Mouse (Mus musculus) embryonic facial prominence, embryonic 12.5 days (tissue): Measurements from ENCODE around the gene Lhx6. TPM values are rescaled to one million over a fixed set of nuclear protein-coding genes. Genes with fewer than 3 reads are reported as not detected.

Source experiments
- ATAC-seq: fragments of 200-750 bp; cut with Nextera tagmentation; 2 replicates; pipeline ENCODE4 v1.8.0; 2017; ENCODE audit not compliant: insufficient number of reproducible peaks, insufficient read depth, low FRiP score, low TSS enrichment
- H3K27ac ChIP-seq: fragments of 300-500 bp; sonication (generic); 2 replicates; pipeline ENCODE4 v1.5.1; 2016; ENCODE audit warnings: mild to moderate bottlenecking
- H3K27me3 ChIP-seq: fragments of 300-500 bp; sonication (generic); 2 replicates; pipeline ENCODE4 v1.6.1; 2016; ENCODE audit warnings: mild to moderate bottlenecking, moderate library complexity
- H3K36me3 ChIP-seq: fragments of 300-500 bp; sonication (generic); 2 replicates; pipeline ENCODE4 v1.6.1; 2016; ENCODE audit warnings: mild to moderate bottlenecking
- H3K4me1 ChIP-seq: fragments of 300-500 bp; sonication (generic); 2 replicates; pipeline ENCODE4 v1.6.1; 2016
- H3K4me2 ChIP-seq: fragments of 300-500 bp; sonication (generic); replicated peaks from 2 replicates; pipeline ENCODE4 v1.6.1; 2016; ENCODE audit warnings: mild to moderate bottlenecking, moderate library complexity
- H3K4me3 ChIP-seq: fragments of 300-500 bp; sonication (generic); 2 replicates; pipeline ENCODE4 v1.5.1; 2016; ENCODE audit warnings: mild to moderate bottlenecking
- H3K9ac ChIP-seq: fragments of 300-500 bp; sonication (generic); 2 replicates; pipeline ENCODE4 v1.6.1; 2016; ENCODE audit warnings: mild to moderate bottlenecking, moderate library complexity
- H3K9me3 ChIP-seq: fragments of 300-500 bp; sonication (generic); 2 replicates; pipeline ENCODE4 v1.6.1; 2016; ENCODE audit warnings: mild to moderate bottlenecking, moderate library complexity
- WGBS: fragments of 180-500 bp; shearing (Covaris S2); methylation state at CpG from one replicate; pipeline ENCODE4 v1.1.7; 2016; 5-methylcytosine and 5-hydroxymethylcytosine counted together
- polyA plus RNA-seq: library from polyadenylated mRNA; unstranded; fragments of >200 nt; fragmentation: Nextera tagmentation; extraction: Ambion mirVana; gene quantifications from 2 replicates; pipeline ENCODE4 v1.2.1, GENCODE M21; 2016

The Lhx6 gene
- polyA plus RNA-seq, 1 experiment from 2014 or later: 15.5 TPM

GRCm38 (mm10) chr2:36090853-36091741 is 14.1 kb downstream of the Lhx6 start:
- H3K4me3 ChIP-seq: peak overlapping the region; percentile 41
- peak overlapping the region; percentile 45 for H3K9ac ChIP-seq
- no peaks in the 10 kb centered on the region for H3K9me3 ChIP-seq
- H3K27me3 ChIP-seq: peaks cover 84% of the 10 kb centered on the region
- no peaks in the 10 kb centered on the region for H3K36me3 ChIP-seq
- 2% methylated on average over 70 of the region's 70 CpGs for WGBS
- peak overlapping the region; percentile 23; the same call in 1 of the 2 replicates for H3K27ac ChIP-seq
- H3K4me2 ChIP-seq: peak overlapping the region; percentile 76
- H3K4me1 ChIP-seq: peaks cover 19% of the 10 kb centered on the region
- peak; percentile 86 for ATAC-seq

GRCm38 (mm10) chr2:36089190-36089589 is 16.0 kb downstream of the Lhx6 start:
- no peak for ATAC-seq
- H3K4me2 ChIP-seq: no peak overlapping the region
- no peaks in the 10 kb centered on the region for H3K9me3 ChIP-seq
- no peak overlapping the region for H3K9ac ChIP-seq
- H3K4me3 ChIP-seq: no peak overlapping the region
- H3K36me3 ChIP-seq: no peaks in the 10 kb centered on the region
- peaks cover 65% of the 10 kb centered on the region for H3K27me3 ChIP-seq
- H3K27ac ChIP-seq: no peak overlapping the region
- peaks cover 18% of the 10 kb centered on the region for H3K4me1 ChIP-seq
- 64% methylated on average over 3 of the region's 3 CpGs for WGBS

GRCm38 (mm10) chr2:36085041-36085440 is 20.2 kb downstream of the Lhx6 start:
- peaks cover 24% of the 10 kb centered on the region for H3K27me3 ChIP-seq
- H3K4me3 ChIP-seq: no peak overlapping the region
- ATAC-seq: no peak
- H3K9me3 ChIP-seq: no peaks in the 10 kb centered on the region
- H3K9ac ChIP-seq: no peak overlapping the region
- no peak overlapping the region for H3K4me2 ChIP-seq
- H3K4me1 ChIP-seq: peaks cover 11% of the 10 kb centered on the region
- H3K27ac ChIP-seq: no peak overlapping the region
- H3K36me3 ChIP-seq: no peaks in the 10 kb centered on the region
- WGBS: 90% methylated on average over 1 of the region's 1 CpGs

- 79% methylated on average over 9 of the region's 9 CpGs for WGBS
- peaks cover 21% of the 10 kb centered on the region for H3K4me1 ChIP-seq
- no peak overlapping the region for H3K27ac ChIP-seq
- H3K9ac ChIP-seq: no peak overlapping the region
- H3K36me3 ChIP-seq: no peaks in the 10 kb centered on the region
- H3K9me3 ChIP-seq: no peaks in the 10 kb centered on the region
- peaks cover 9% of the 10 kb centered on the region; the same call in 1 of the 2 replicates for H3K27me3 ChIP-seq
- no peak overlapping the region for H3K4me2 ChIP-seq
- H3K4me3 ChIP-seq: no peak overlapping the region
- ATAC-seq: no peak
Measured at GRCm38 (mm10) chr2:36082802-36083580, 22.2 kb downstream of the Lhx6 start.

- Histone ChIP-seq H3K9ac (no peak overlapping the region), H3K27me3 (no peaks in the 10 kb centered on the region), H3K27ac (no peak overlapping the region; the same call in 1 of the 2 replicates), H3K4me1 (peaks cover 31% of the 10 kb centered on the region), H3K36me3 (no peaks in the 10 kb centered on the region), H3K4me3 (no peak overlapping the region), H3K4me2 (no peak overlapping the region), H3K9me3 (no peaks in the 10 kb centered on the region)
- ATAC-seq: no peak
- WGBS: 16% methylated on average over 9 of the region's 9 CpGs
Measured at GRCm38 (mm10) chr2:36081446-36081845, 23.8 kb downstream of the Lhx6 start.

GRCm38 (mm10) chr2:36077160-36077761 is 27.9 kb downstream of the Lhx6 start:
- 0 out of 2 replicates have a peak overlapping the region, but pooled peaks have one; percentile 23 for H3K27ac ChIP-seq
- H3K4me2 ChIP-seq: peak overlapping the region; percentile 31

GRCm38 (mm10) chr2:36075210-36075609 is 30.0 kb downstream of the Lhx6 start:
- no peak for ATAC-seq
- WGBS: 87% methylated on average over 5 of the region's 5 CpGs
- H3K27ac ChIP-seq: no peak overlapping the region

More at GRCm38 (mm10) chr2:36077160-36077761, 27.9 kb downstream of the Lhx6 start:
- Histone ChIP-seq H3K4me1 (peaks cover 23% of the 10 kb centered on the region), H3K36me3 (no peaks in the 10 kb centered on the region), H3K27me3 (no peaks in the 10 kb centered on the region), H3K9me3 (no peaks in the 10 kb centered on the region), H3K4me3 (no peak overlapping the region), H3K9ac (no peak overlapping the region)
- 15% methylated on average over 11 of the region's 11 CpGs for WGBS
- ATAC-seq: no peak

GRCm38 (mm10) chr2:36073781-36074180 is 31.4 kb downstream of the Lhx6 start:
- Histone ChIP-seq H3K9ac (no peak overlapping the region), H3K4me1 (peaks cover 15% of the 10 kb centered on the region), H3K36me3 (no peaks in the 10 kb centered on the region), H3K4me3 (no peak overlapping the region), H3K27me3 (no peaks in the 10 kb centered on the region), H3K27ac (no peak overlapping the region), H3K4me2 (no peak overlapping the region), H3K9me3 (no peaks in the 10 kb centered on the region)
- ATAC-seq: no peak
- 54% methylated on average over 3 of the region's 3 CpGs for WGBS

More at GRCm38 (mm10) chr2:36075210-36075609, 30.0 kb downstream of the Lhx6 start:
- Histone ChIP-seq H3K36me3 (no peaks in the 10 kb centered on the region), H3K4me3 (no peak overlapping the region), H3K4me1 (peaks cover 20% of the 10 kb centered on the region), H3K9me3 (no peaks in the 10 kb centered on the region), H3K4me2 (no peak overlapping the region), H3K9ac (no peak overlapping the region), H3K27me3 (no peaks in the 10 kb centered on the region)

- Histone ChIP-seq H3K4me2 (no peak overlapping the region), H3K4me3 (no peak overlapping the region), H3K36me3 (no peaks in the 10 kb centered on the region), H3K4me1 (no peaks in the 10 kb centered on the region), H3K9ac (no peak overlapping the region), H3K27ac (no peak overlapping the region), H3K27me3 (no peaks in the 10 kb centered on the region), H3K9me3 (no peaks in the 10 kb centered on the region)
- 78% methylated on average over 8 of the region's 8 CpGs for WGBS
- no peak for ATAC-seq
Measured at GRCm38 (mm10) chr2:36071660-36072305, 33.4 kb downstream of the Lhx6 start.

GRCm38 (mm10) chr2:36067132-36067531 is 38.1 kb downstream of the Lhx6 start:
- Histone ChIP-seq H3K27me3 (no peaks in the 10 kb centered on the region), H3K4me1 (no peaks in the 10 kb centered on the region), H3K27ac (no peak overlapping the region), H3K4me2 (no peak overlapping the region), H3K9ac (no peak overlapping the region), H3K9me3 (no peaks in the 10 kb centered on the region), H3K36me3 (no peaks in the 10 kb centered on the region), H3K4me3 (no peak overlapping the region)
- ATAC-seq: no peak
- WGBS: 53% methylated on average over 9 of the region's 9 CpGs

GRCm38 (mm10) chr2:36061409-36061808 is 43.8 kb downstream of the Lhx6 start:
- Histone ChIP-seq H3K4me1 (no peaks in the 10 kb centered on the region), H3K27me3 (no peaks in the 10 kb centered on the region), H3K4me2 (no peak overlapping the region), H3K36me3 (no peaks in the 10 kb centered on the region), H3K9ac (no peak overlapping the region), H3K4me3 (no peak overlapping the region), H3K27ac (no peak overlapping the region), H3K9me3 (no peaks in the 10 kb centered on the region)
- no peak for ATAC-seq
- 62% methylated on average over 5 of the region's 5 CpGs for WGBS
